Mouse (Mus musculus) stomach, postnatal 0 days (tissue): ENCODE data around the gene Gm49361.

Experiments used
- CTCF ChIP-seq: IDR thresholded peaks from 2 replicates; pipeline ENCODE4 v1.5.1; 2016; ENCODE audit warnings: antibody characterized with exemption, low read depth, mild to moderate bottlenecking, moderate library complexity
- EP300 ChIP-seq: optimal IDR thresholded peaks from 2 replicates; pipeline ENCODE3; 2016; ENCODE audit warnings: antibody characterized with exemption

- no peak for TF ChIP-seq CTCF
- no peak for TF ChIP-seq EP300
Measured at GRCm38 (mm10) chr14:57696066-57696465, 49.8 kb downstream of the Gm49361 start.
